Mouse (Mus musculus): ENCODE results near the gene Slc12a3.

DNA sequence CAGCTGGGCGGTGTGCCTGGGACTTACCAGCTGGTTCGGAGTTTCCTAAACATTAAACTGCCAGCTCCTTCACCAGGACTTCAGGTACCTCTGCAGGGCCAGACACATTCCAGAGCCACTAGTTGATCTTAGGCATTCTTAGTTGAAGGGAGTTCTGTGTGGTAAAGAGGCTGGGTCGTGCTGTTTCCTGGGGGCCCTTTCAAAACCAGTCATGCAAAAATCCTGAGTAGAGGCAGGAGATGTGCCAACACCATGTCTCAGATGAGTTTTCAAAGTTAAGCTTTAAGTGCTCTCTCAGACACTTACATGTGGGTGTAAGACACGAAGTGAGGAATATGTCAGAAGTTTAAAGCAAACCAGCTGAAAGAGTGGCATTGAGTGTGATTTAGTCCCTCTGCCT lies 28.2 kb upstream of the Slc12a3 start:
- TF ChIP-seq CTCF (IDR thresholded peaks at IDR 0.05; ENCODE audit: low read depth, low read length): no peak
- no peak for TF ChIP-seq GATA1 (IDR thresholded peaks at IDR 0.05; ENCODE audit: borderline replicate concordance, low read length)
- TF ChIP-seq TAL1 (conservative IDR thresholded peaks at IDR 0.05; ENCODE audit: low read depth, low read length): no peak
- no peak for TF ChIP-seq GATA2 (IDR thresholded peaks at IDR 0.05; ENCODE audit: borderline replicate concordance, low read depth, low read length)

Data from G1E (cell line).